Comparison of ENCODE assay signal across 9 mouse cellular contexts in the genomic region with DNA sequence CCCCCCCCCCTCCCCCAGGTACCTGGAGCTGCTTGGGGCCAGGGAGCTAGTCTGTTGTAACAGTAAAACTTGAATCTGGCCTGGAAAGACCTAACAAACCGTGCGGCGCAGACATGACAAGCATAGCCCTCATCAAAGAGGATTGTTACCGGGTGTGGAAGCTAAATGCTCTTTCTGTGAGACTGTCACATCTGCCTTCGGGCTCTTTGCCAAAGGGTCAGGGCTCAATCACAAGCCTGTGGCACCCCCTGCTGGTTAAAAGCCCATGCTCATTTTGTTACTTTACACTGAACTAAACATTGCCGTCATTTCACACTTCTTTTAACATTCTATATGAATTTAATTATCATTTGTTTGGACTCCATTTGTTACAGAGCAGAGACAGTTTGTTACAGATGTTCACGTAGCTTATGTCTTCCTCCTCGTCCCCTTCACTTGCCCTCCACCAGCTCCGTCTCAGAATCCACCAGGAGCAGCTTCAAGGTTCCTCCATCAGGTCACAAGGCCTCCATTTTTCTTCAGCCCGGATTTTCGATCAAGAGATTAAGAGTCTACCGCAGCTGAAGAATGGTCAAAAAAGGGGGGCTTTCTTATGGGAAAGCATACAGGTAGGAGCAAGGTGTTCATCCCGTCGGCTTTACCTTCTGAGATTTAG.
DNase-seq lines count a peak whose midpoint lies in the region; ATAC-seq and TF ChIP-seq lines count a peak whose summit lies in the region.
"Had no signal": no experiment of that assay in that cellular context is flagged by ENCODE, and none has a peak within 500 bp of the region (broad histone marks: within the 10 kb centered on the region; RNA-seq: fewer than 3 reads in every experiment).

No protein-coding gene starts in this region.

- 0 out of 2 replicates have a peak overlapping the region, but pooled peaks have one; percentile 19 for H3K9ac ChIP-seq in heart, embryonic 11.5 days (ENCODE audit: low read depth, low read length)
- H3K9ac ChIP-seq in kidney, embryonic 15.5 days = no peak overlapping the region
- peak overlapping the region; percentile 50; the same call in 1 of the 2 replicates for H3K9ac ChIP-seq in limb, embryonic 13.5 days

- 11% methylated on average over 14 of the region's 14 CpGs for whole genome bisulfite sequencing in heart, embryonic 11.5 days (ENCODE audit: insufficient replicate concordance)
- 12% methylated on average over 14 of the region's 14 CpGs for WGBS in kidney, embryonic 15.5 days
- 11% methylated on average over 14 of the region's 14 CpGs for WGBS in limb, embryonic 13.5 days

- no peaks in the 10 kb centered on the region for H3K79me2 ChIP-seq in myocyte (ENCODE audit: control insufficient read depth, insufficient read depth)

- ATAC-seq in heart, embryonic 11.5 days (replicated peaks; ENCODE audit: insufficient number of reproducible peaks, low FRiP score, low TSS enrichment) = 0 out of 2 replicates have a peak, but pooled peaks have one; percentile 46
- ATAC-seq in kidney, embryonic 15.5 days (replicated peaks; ENCODE audit: low FRiP score) = peak; percentile 85
- peak; percentile 75 for ATAC-seq in limb, embryonic 13.5 days (ENCODE audit: low FRiP score, low read depth)

- H3K27ac ChIP-seq in heart, embryonic 11.5 days (ENCODE audit: low read depth, low read length) = no peak overlapping the region
- no peak overlapping the region for H3K27ac ChIP-seq in kidney, embryonic 15.5 days
- H3K27ac ChIP-seq in limb, embryonic 13.5 days = no peak overlapping the region
- H3K27ac ChIP-seq in testis, adult 2 months (ENCODE audit: control insufficient read depth, insufficient read depth, low read depth, low read length) = no peak overlapping the region

- no peaks in the 10 kb centered on the region for H3K27me3 ChIP-seq in heart, embryonic 11.5 days (ENCODE audit: control insufficient read depth, insufficient read depth, low read length)
- H3K27me3 ChIP-seq in kidney, embryonic 15.5 days = peaks cover 34% of the 10 kb centered on the region
- H3K27me3 ChIP-seq in limb, embryonic 13.5 days = peaks cover 38% of the 10 kb centered on the region
- H3K27me3 ChIP-seq in myocyte (ENCODE audit: control insufficient read depth, insufficient read depth, insufficient read length) = no peaks in the 10 kb centered on the region
- no peaks in the 10 kb centered on the region for H3K27me3 ChIP-seq in testis, adult 2 months (ENCODE audit: control insufficient read depth, insufficient read depth, low read length)

- no peak for TF ChIP-seq POLR2A in myocyte (IDR thresholded peaks at IDR 0.05; ENCODE audit: insufficient read length, low read depth)
- no peak for TF ChIP-seq POLR2A in testis, adult 2 months (IDR thresholded peaks at IDR 0.05; ENCODE audit: control insufficient read depth, low read depth, low read length)

- peak overlapping the region; percentile 79 for H3K4me2 ChIP-seq in heart, embryonic 11.5 days
- peak overlapping the region; percentile 66 for H3K4me2 ChIP-seq in kidney, embryonic 15.5 days
- H3K4me2 ChIP-seq in limb, embryonic 13.5 days (replicated peaks) = peak overlapping the region; percentile 70
- peak overlapping the region; percentile 18 for H3K4me2 ChIP-seq in myocyte (ENCODE audit: low read depth)

- DNase-seq in spleen, postnatal 10 days (ENCODE audit: low spot score in 2 of 2) = peak; percentile 4 to 50
- DNase-seq in spleen, adult 12 weeks (ENCODE audit: low spot score) = no peak
- peak; percentile 84 for DNase-seq in embryo, embryonic 11.5 days (ENCODE audit: low read depth, low spot score)

- no peaks in the 10 kb centered on the region for H3K9me3 ChIP-seq in heart, embryonic 11.5 days (replicated peaks; ENCODE audit: control insufficient read depth, low read length)
- no peaks in the 10 kb centered on the region for H3K9me3 ChIP-seq in kidney, embryonic 15.5 days (replicated peaks)
- H3K9me3 ChIP-seq in limb, embryonic 13.5 days = no peaks in the 10 kb centered on the region
- H3K9me3 ChIP-seq: G1E had no signal

- no peak overlapping the region for H3ac ChIP-seq in myocyte (ENCODE audit: control insufficient read depth, insufficient read length)

- TF ChIP-seq CTCF in testis, adult 2 months (IDR thresholded peaks at IDR 0.05; ENCODE audit: control insufficient read depth, insufficient read depth, insufficient replicate concordance, low read depth, low read length) = peak; percentile 21; the same call in 1 of the 2 replicates

- H3K4me3 ChIP-seq in heart, embryonic 11.5 days (ENCODE audit: low read depth, low read length) = peak overlapping the region; percentile 36
- H3K4me3 ChIP-seq in kidney, embryonic 15.5 days (replicated peaks) = peak overlapping the region; percentile 33
- peak overlapping the region; percentile 39 for H3K4me3 ChIP-seq in limb, embryonic 13.5 days
- H3K4me3 ChIP-seq in myocyte = no peak overlapping the region
- H3K4me3 ChIP-seq in testis, adult 2 months (ENCODE audit: control insufficient read depth, low read depth, low read length) = peak overlapping the region; percentile 28

- H3K36me3 ChIP-seq in heart, embryonic 11.5 days (ENCODE audit: control insufficient read depth, insufficient read depth, low read length) = no peaks in the 10 kb centered on the region
- H3K36me3 ChIP-seq in kidney, embryonic 15.5 days = no peaks in the 10 kb centered on the region
- no peaks in the 10 kb centered on the region for H3K36me3 ChIP-seq in limb, embryonic 13.5 days
- H3K36me3 ChIP-seq in myocyte (ENCODE audit: control insufficient read depth, insufficient read depth) = no peaks in the 10 kb centered on the region
- H3K36me3 ChIP-seq in testis, adult 2 months (ENCODE audit: control insufficient read depth, insufficient read depth, low read length) = no peaks in the 10 kb centered on the region
- H3K36me3 ChIP-seq: G1E had no signal

- no peaks in the 10 kb centered on the region for H3K4me1 ChIP-seq in heart, embryonic 11.5 days (ENCODE audit: control insufficient read depth, insufficient read depth, low read length)
- H3K4me1 ChIP-seq in kidney, embryonic 15.5 days = peaks cover 6% of the 10 kb centered on the region; the same call in 1 of the 2 replicates
- 0 out of 2 replicates have a peak, but pooled peaks cover 7% of the 10 kb centered on the region for H3K4me1 ChIP-seq in limb, embryonic 13.5 days
- peaks cover 2% of the 10 kb centered on the region; the same call in 1 of the 2 replicates for H3K4me1 ChIP-seq in testis, adult 2 months (ENCODE audit: control insufficient read depth, insufficient read depth, low read length)

TF ChIP-seq in myocyte, 11 proteins besides CTCF, POLR2A, EP300 and RAD21:
- TF ChIP-seq USF1 (IDR thresholded peaks at IDR 0.05; ENCODE audit: low read depth) (no peak), CEBPB (IDR thresholded peaks at IDR 0.05; ENCODE audit: insufficient read depth, poor library complexity, severe bottlenecking) (no peak), MYOG (IDR thresholded peaks at IDR 0.05; ENCODE audit: control insufficient read depth in 1 of 3, insufficient read depth in 1 of 3, insufficient read length in 2 of 3, low read depth in 2 of 3) (no peak), E2F4 (IDR thresholded peaks at IDR 0.05; ENCODE audit: insufficient read depth) (no peak), POLR2AphosphoS2 (IDR thresholded peaks at IDR 0.05; ENCODE audit: insufficient read length, low read depth) (no peak), MAX (IDR thresholded peaks at IDR 0.05; ENCODE audit: low read depth) (no peak), MYOD1 (IDR thresholded peaks at IDR 0.05; ENCODE audit: control insufficient read depth in 1 of 3, insufficient read length in 2 of 3, low read depth in 2 of 3) (no peak), TCF12 (IDR thresholded peaks at IDR 0.05; ENCODE audit: insufficient read depth, poor library complexity, severe bottlenecking) (no peak), TCF3 (IDR thresholded peaks at IDR 0.05; ENCODE audit: insufficient read length, low read depth) (no peak), REST (IDR thresholded peaks at IDR 0.05; ENCODE audit: insufficient read depth, insufficient read length) (no peak), SRF (IDR thresholded peaks at IDR 0.05; ENCODE audit: control insufficient read depth, insufficient read length, low read depth) (no peak)

Comparison
In these comparisons a context has a peak if more than half of its experiments do, and no peak if none do; other contexts are left out.
1. H3K4me2 ChIP-seq: peak in every context shown above with its lines; median percentile 79 in heart, embryonic 11.5 days; 70 in limb, embryonic 13.5 days; 66 in kidney, embryonic 15.5 days; 18 in myocyte.